Mouse (Mus musculus) spleen, adult 2 months (tissue): Measurements from ENCODE around the gene Glyr1. TPM values are rescaled to one million over a fixed set of nuclear protein-coding genes. Genes with fewer than 3 reads are reported as not detected.

ENCODE experiments used
- DNase-seq, 2 experiments: peaks; one replicate each; pipeline versions ENCODE4 v3.0.0 to v3.0.0-alpha.2; 2012 to 2021; ENCODE audit warnings: low spot score in 2 of 2, low read depth in 1 of 2
- H3K27ac ChIP-seq: fragments of 200-500 bp; 2 replicates; pipeline ENCODE4 v1.5.1; 2012; ENCODE audit warnings: low read length, inconsistent platforms; ENCODE audit not compliant: insufficient read depth
- H3K27me3 ChIP-seq: fragments of 200-500 bp; 2 replicates; pipeline ENCODE4 v1.6.1; 2012; ENCODE audit warnings: mild to moderate bottlenecking, moderate library complexity, low read length, inconsistent platforms; ENCODE audit not compliant: control insufficient read depth, insufficient read depth
- H3K36me3 ChIP-seq: fragments of 200-500 bp; 2 replicates; pipeline ENCODE4 v1.6.1; 2012; ENCODE audit warnings: mild to moderate bottlenecking, low read length, inconsistent platforms; ENCODE audit not compliant: control insufficient read depth, insufficient read depth
- H3K4me1 ChIP-seq: fragments of 200-500 bp; 2 replicates; pipeline ENCODE4 v1.6.1; 2011; ENCODE audit warnings: inconsistent platforms; ENCODE audit not compliant: control insufficient read depth, insufficient read depth, insufficient read length
- H3K4me3 ChIP-seq: fragments of 200-500 bp; 2 replicates; pipeline ENCODE4 v1.5.1; 2011; ENCODE audit warnings: mild to moderate bottlenecking, inconsistent platforms; ENCODE audit not compliant: insufficient read depth, insufficient read length; ENCODE audit errors: extremely low read depth
- CTCF ChIP-seq: fragments of 200-500 bp; IDR thresholded peaks from 2 replicates; pipeline ENCODE4 v1.5.1; 2011; ENCODE audit warnings: mild to moderate bottlenecking, inconsistent platforms; ENCODE audit not compliant: insufficient read depth, insufficient read length, insufficient replicate concordance; ENCODE audit errors: extremely low read depth
- POLR2A ChIP-seq: fragments of 200-500 bp; IDR thresholded peaks from 2 replicates; pipeline ENCODE4 v1.6.1; 2011; ENCODE audit warnings: low read depth, low read length, inconsistent platforms
- WGBS: fragments of 180-500 bp; shearing (Covaris S2); methylation state at CpG from one replicate; pipeline ENCODE4 v1.1.7; 2018; 5-methylcytosine and 5-hydroxymethylcytosine counted together
- polyA plus RNA-seq: library from polyadenylated mRNA; depleted of rRNA; stranded (reverse); fragments of >200 nt; gene quantifications from 2 replicates; pipeline ENCODE4 v1.2.3, GENCODE M21; 2012

Gene Glyr1
- polyA plus RNA-seq, 1 experiment = 45.5 TPM

GRCm38 (mm10) chr16:5007067-5007466, 42.6 kb downstream of the Glyr1 start, which contains the start of gene Smim22:
TSS of gene Smim22 (plus strand) at chr16:5007288.
- H3K4me3 ChIP-seq = no peak within 1 kb of the TSS
- 91% methylated on average over 5 of the region's 5 CpGs for WGBS
- no peak within 1 kb of the TSS for H3K27ac ChIP-seq
- peaks cover 8% of the 10 kb centered on the region; the same call in 1 of the 2 replicates for H3K4me1 ChIP-seq
- no peaks in the 10 kb centered on the region for H3K27me3 ChIP-seq
- peaks cover 2% of the 10 kb centered on the region; the same call in 1 of the 2 replicates for H3K36me3 ChIP-seq
- no peak for TF ChIP-seq POLR2A
- TF ChIP-seq CTCF = no peak
- no peak for DNase-seq

DNA sequence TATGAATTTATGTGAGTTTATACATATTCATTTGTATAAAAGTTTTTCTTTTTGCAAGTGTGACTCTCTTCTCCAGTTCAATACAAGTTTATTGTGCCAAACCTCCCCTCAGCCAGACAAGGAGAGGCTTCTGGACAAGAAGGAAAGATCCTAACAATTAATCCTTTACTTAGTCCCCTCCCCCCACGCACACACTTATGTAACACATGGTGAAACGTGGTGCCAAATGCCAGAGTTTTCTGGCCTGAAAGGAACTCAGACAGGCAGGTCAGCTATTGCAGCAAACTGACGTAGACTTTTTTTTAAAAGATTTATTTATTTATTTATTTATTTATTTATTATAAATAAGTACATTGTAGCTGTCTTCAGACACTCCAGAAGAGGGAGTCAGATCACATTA, 49.1 kb downstream of the Glyr1 start:
- TF ChIP-seq POLR2A = no peak
- TF ChIP-seq CTCF = no peak
- WGBS = 68% methylated on average over 3 of the region's 3 CpGs
- DNase-seq = no peak

DNA sequence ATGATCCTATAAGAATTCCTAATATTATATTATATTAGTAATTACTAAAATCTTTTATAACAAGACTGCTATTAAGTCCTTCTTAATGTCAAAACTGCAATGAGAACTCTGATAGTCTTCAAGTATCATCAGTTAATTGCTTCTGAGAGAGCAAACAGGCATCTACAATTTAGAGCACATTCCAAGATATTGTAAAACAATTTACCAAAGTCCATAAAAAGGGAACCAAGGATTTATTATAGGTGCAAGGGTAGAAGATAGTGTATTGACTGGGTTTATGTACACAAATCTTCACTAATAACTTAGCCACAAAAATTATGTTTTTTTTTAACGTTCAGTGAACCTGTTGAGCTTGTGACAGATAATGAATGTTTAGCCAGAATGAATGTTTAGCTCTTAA, 50.7 kb downstream of the Glyr1 start:
- DNase-seq = no peak
- no peak overlapping the region for H3K27ac ChIP-seq
- WGBS = 79% methylated on average over 1 of the region's 1 CpGs
- no peaks in the 10 kb centered on the region for H3K27me3 ChIP-seq
- H3K4me3 ChIP-seq = no peak overlapping the region
- no peaks in the 10 kb centered on the region for H3K36me3 ChIP-seq
- H3K4me1 ChIP-seq = no peaks in the 10 kb centered on the region
- TF ChIP-seq CTCF = no peak
- TF ChIP-seq POLR2A = no peak

More for the DNA sequence above, 49.1 kb downstream of the Glyr1 start:
- H3K27ac ChIP-seq = no peak overlapping the region
- no peak overlapping the region for H3K4me3 ChIP-seq
- H3K4me1 ChIP-seq = no peaks in the 10 kb centered on the region
- H3K36me3 ChIP-seq = no peaks in the 10 kb centered on the region
- H3K27me3 ChIP-seq = no peaks in the 10 kb centered on the region

DNA sequence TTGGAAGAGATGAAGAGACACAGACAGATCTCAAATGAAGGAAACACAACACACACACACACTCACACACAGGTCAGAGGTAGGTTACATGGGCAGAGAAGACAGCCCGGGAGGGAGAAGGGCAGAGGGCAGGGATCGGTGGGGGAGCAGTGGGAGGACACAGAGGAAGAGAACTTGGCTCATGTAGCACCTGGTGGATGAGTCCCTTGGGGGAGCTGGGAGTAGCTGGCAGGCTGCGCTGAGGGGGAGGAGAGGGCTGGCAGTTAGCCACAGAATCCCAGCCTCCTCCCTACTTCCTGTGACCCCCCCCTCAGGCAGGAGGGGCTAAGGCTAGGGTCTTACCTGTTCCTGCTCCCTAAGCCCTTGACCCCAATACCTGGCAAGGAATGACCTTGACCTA, 52.1 kb downstream of the Glyr1 start, which contains the start of gene Sept12:
Gene Sept12 (minus strand): TSS at position 300 of the 400 bp plus-strand sequence.
- 21% methylated on average over 3 of the region's 3 CpGs for whole genome bisulfite sequencing
- H3K27me3 ChIP-seq = no peaks in the 10 kb centered on the region
- no peak within 1 kb of the TSS for H3K27ac ChIP-seq
- no peak within 1 kb of the TSS for H3K4me3 ChIP-seq
- no peaks in the 10 kb centered on the region for H3K36me3 ChIP-seq
- H3K4me1 ChIP-seq = no peaks in the 10 kb centered on the region
- no peak for TF ChIP-seq CTCF
- no peak for TF ChIP-seq POLR2A
- no peak for DNase-seq

DNA sequence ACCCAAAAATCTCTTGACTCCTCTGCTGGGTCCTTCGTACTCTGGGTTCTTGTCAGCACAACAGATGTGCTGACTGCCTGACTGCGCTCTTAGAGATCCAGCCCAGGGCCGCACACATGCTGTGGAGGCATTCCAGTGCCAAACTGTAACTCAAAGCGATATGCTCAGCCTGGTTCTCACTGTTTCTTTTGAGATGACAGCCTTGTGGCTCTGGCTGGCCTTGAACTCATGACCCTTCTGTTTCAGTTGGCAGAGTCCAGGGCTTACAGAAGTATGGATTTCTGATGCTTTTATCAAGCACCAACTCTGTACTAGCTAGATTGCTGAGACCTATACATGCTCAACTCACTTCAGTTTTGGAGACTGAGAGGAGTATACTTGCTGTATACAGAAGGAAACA, 56.4 kb downstream of the Glyr1 start:
- H3K27me3 ChIP-seq = no peaks in the 10 kb centered on the region
- 86% methylated on average over 4 of the region's 4 CpGs for WGBS

GRCm38 (mm10) chr16:4984717-4985116, 64.9 kb downstream of the Glyr1 start:
- H3K4me3 ChIP-seq = no peak overlapping the region
- H3K27me3 ChIP-seq = no peaks in the 10 kb centered on the region
- no peaks in the 10 kb centered on the region for H3K4me1 ChIP-seq
- no peak for DNase-seq
- H3K36me3 ChIP-seq = no peaks in the 10 kb centered on the region
- no peak for TF ChIP-seq POLR2A
- TF ChIP-seq CTCF = no peak
- no peak overlapping the region for H3K27ac ChIP-seq
- WGBS = 93% methylated on average over 12 of the region's 12 CpGs

More for the DNA sequence above, 56.4 kb downstream of the Glyr1 start:
- no peaks in the 10 kb centered on the region for H3K4me1 ChIP-seq
- no peak for DNase-seq
- H3K4me3 ChIP-seq = no peak overlapping the region
- H3K36me3 ChIP-seq = no peaks in the 10 kb centered on the region
- no peak overlapping the region for H3K27ac ChIP-seq
- TF ChIP-seq CTCF = no peak
- no peak for TF ChIP-seq POLR2A

DNA sequence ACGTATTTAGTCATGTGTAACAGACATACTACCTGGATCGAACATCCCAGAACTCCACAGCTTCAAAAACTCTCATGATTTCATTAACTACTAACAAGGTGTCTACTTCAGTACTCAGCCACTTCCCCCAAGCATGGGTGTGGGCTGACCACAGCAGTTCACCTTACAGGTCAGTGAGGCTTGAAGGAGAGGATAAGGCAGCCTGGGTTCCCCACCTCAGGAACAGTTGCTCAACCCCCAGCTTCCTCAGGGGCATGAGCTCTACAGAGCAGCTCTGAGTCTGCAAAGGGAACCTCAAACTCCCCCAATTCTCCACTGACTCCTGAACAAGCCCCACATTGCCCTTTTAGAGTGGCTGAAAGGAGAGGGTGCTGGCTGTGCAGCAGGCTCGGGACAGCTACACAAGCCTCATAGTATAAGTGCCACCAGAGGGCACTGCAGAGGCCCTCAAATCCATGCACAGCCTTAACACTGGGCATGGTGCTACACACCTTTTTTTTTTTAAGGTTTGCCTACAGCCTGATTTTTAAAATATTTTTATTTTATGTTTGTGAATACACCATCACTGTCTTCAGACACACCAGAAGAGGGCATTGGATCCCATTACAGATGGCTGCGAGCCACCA, 69.8 kb downstream of the Glyr1 start:
- Histone ChIP-seq H3K36me3 (no peaks in the 10 kb centered on the region), H3K27ac (no peak overlapping the region), H3K27me3 (no peaks in the 10 kb centered on the region), H3K4me3 (no peak overlapping the region), H3K4me1 (no peaks in the 10 kb centered on the region)
- WGBS = 68% methylated on average over 4 of the region's 4 CpGs
- TF ChIP-seq CTCF (peak; percentile 43; the same call in 1 of the 2 replicates), POLR2A (no peak)
- peak in 1 of 2 experiments; percentile 26 for DNase-seq
